Mouse (Mus musculus) retina, postnatal 1 day (tissue): ENCODE data around the gene Gm8279.
"Not testable (repeated sequence)": the region's sequence is repeated elsewhere in the genome, so short reads cannot be mapped to it uniquely, and the experiment has no call there.

Experiments used
- DNase-seq: peaks from one replicate; pipeline ENCODE4 v3.0.0-alpha.2; 2012

Gene Gm8279

DNA sequence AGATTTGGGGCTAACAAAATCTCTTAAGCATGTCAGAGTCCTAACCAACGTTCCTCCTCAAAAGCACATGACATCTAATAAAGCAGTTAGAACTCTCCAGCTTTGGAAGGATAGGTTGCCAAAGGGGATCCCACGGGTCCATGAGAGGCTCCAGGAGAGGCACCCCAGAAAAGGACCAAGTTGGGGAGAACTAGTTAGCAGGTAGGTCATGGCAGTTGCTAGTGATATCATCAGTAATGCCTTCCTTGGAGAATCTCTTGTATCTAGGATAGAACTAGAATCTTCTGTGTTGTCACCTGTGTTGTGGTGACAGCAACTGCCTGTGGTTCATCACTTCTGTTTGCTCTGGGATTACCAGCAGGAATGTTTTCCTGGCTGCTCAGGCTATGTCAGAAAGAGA, at the start of gene Gm8279:
Gene Gm8279, plus strand, starts transcription at position 301 of the 400 bp plus-strand sequence.
- DNase-seq, result not testable (repeated sequence)

DNA sequence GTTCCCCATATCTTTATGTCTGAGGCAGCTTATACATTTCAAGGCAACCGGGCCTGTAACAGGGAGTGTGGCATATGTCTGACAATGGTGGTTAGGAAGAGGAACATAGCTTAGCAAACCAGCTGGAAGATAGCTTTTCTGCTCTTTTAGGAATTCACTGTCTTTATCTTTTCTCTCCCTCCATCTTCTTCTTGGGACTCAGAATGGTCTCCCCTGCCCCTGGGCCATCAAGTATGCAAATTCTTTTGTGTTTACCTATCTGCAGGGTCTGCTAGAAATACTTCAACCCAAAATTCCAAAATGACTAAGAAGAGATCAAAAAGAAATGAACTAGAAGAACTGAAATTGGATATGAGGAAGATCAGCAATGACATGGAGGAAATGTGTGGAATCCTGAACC, 32.9 kb downstream of the Gm8279 start, which contains the start of gene Gm3317:
Gene Gm3317, plus strand, starts transcription at position 301 of the 400 bp plus-strand sequence.
- not testable (repeated sequence) for DNase-seq

DNA sequence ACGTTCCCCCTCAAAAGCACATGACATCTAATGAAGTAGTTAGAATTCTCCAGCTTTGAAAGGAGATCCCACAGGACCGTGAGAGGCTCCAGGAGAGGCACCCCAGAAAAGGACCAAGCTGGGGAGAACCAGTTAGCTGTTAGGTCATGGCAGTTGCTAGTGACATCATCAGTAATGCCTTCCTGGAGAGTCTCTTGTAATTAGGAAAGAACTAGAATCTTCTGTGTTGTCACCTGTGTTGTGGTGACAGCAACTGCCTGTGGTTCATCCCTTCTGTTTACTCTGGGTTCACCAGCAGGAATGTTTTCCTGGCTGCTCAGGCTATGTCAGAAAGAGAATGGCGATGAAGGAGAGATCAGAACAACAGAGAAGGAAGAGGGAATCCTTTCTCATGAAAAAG, 54.2 kb downstream of the Gm8279 start, which contains the start of gene Gm8271:
Gene Gm8271, plus strand, starts transcription at position 301 of the 400 bp plus-strand sequence.
- not testable (repeated sequence) for DNase-seq
